Mouse (Mus musculus): ENCODE results near the gene Sh3bp5l.

GRCm38 (mm10) chr11:58354476-58354875 is 24.0 kb downstream of the Sh3bp5l start:
- no peak for TF ChIP-seq CTCF (IDR thresholded peaks at IDR 0.05; ENCODE audit: low read depth, low read length)
- TF ChIP-seq POLR2A (IDR thresholded peaks at IDR 0.05; ENCODE audit: borderline replicate concordance, low read depth, low read length), result no peak

Data from bone marrow macrophage, adult 2 months (primary cell).